Mouse (Mus musculus): ENCODE measurements around the gene Ccl17.
A peak's percentile ranks its signal among the peaks of the same experiment; 100 is the strongest.

Ccl17 gene

GRCm38 (mm10) chr8:94810153-94810552, at the start of gene Ccl17:
TSS of gene Ccl17 (plus strand) at chr8:94810453.
- DNase-seq: no peak

- DNase-seq: no peak
Observed at GRCm38 (mm10) chr8:94767035-94767434, 43.2 kb upstream of the Ccl17 start.

- DNase-seq: no peak
Observed at GRCm38 (mm10) chr8:94770945-94771344, 39.3 kb upstream of the Ccl17 start.

- peak; percentile 10 to 11 for DNase-seq
Observed at GRCm38 (mm10) chr8:94771941-94772670, 38.1 kb upstream of the Ccl17 start, which contains the start of gene Cx3cl1. TSS of gene Cx3cl1 (plus strand) at chr8:94772009.

- no peak for DNase-seq
Observed at GRCm38 (mm10) chr8:94773048-94773447, 37.2 kb upstream of the Ccl17 start.

- no peak for DNase-seq
Observed at GRCm38 (mm10) chr8:94773700-94774171, 36.5 kb upstream of the Ccl17 start.

- DNase-seq: no peak
Observed at GRCm38 (mm10) chr8:94774601-94775000, 35.7 kb upstream of the Ccl17 start.

GRCm38 (mm10) chr8:94776346-94776745, 33.9 kb upstream of the Ccl17 start:
- DNase-seq: no peak

- DNase-seq: no peak
Observed at GRCm38 (mm10) chr8:94778036-94778435, 32.2 kb upstream of the Ccl17 start.

GRCm38 (mm10) chr8:94778473-94778872, 31.8 kb upstream of the Ccl17 start:
- DNase-seq: no peak

GRCm38 (mm10) chr8:94778895-94779533, 31.2 kb upstream of the Ccl17 start:
- DNase-seq: no peak

GRCm38 (mm10) chr8:94779534-94780294, 30.5 kb upstream of the Ccl17 start:
- no peak for DNase-seq

GRCm38 (mm10) chr8:94780491-94781154, 29.6 kb upstream of the Ccl17 start:
- DNase-seq: no peak

- DNase-seq: no peak
Observed at GRCm38 (mm10) chr8:94781155-94781837, 29.0 kb upstream of the Ccl17 start.

- DNase-seq: no peak
Observed at GRCm38 (mm10) chr8:94781838-94782235, 28.4 kb upstream of the Ccl17 start.

GRCm38 (mm10) chr8:94783890-94784289, 26.4 kb upstream of the Ccl17 start:
- DNase-seq: no peak

- peak; percentile 45 to 51 for DNase-seq
Observed at GRCm38 (mm10) chr8:94785247-94785985, 24.8 kb upstream of the Ccl17 start.

- no peak for DNase-seq
Observed at GRCm38 (mm10) chr8:94785995-94786595, 24.2 kb upstream of the Ccl17 start.

GRCm38 (mm10) chr8:94787524-94788501, 22.4 kb upstream of the Ccl17 start:
- no peak for DNase-seq
